Mouse (Mus musculus) heart, embryonic 15.5 days (tissue): ENCODE data around the gene Pla2g15. TPM values are rescaled to one million over a fixed set of nuclear protein-coding genes. Genes with fewer than 3 reads are reported as not detected.
A peak's percentile ranks its signal among the peaks of the same experiment; 100 is the strongest.

Experiments
- ATAC-seq: fragments of 200-750 bp; cut with Nextera tagmentation; replicated peaks from 2 replicates; pipeline ENCODE4 v1.8.0; 2017; ENCODE audit warnings: low read depth, moderate TSS enrichment; ENCODE audit not compliant: insufficient number of reproducible peaks, insufficient read depth, low FRiP score
- H3K27ac ChIP-seq: fragments of 300-500 bp; sonication (generic); 2 replicates; pipeline ENCODE4 v1.5.1; 2015; ENCODE audit warnings: mild to moderate bottlenecking, inconsistent platforms
- H3K27me3 ChIP-seq: fragments of 300-500 bp; sonication (generic); 2 replicates; pipeline ENCODE4 v1.6.1; 2015; ENCODE audit warnings: inconsistent platforms
- H3K36me3 ChIP-seq: fragments of 300-500 bp; sonication (generic); 2 replicates; pipeline ENCODE4 v1.6.1; 2015; ENCODE audit warnings: mild to moderate bottlenecking, inconsistent platforms
- H3K4me1 ChIP-seq: fragments of 300-500 bp; sonication (generic); replicated peaks from 2 replicates; pipeline ENCODE4 v1.6.1; 2015; ENCODE audit warnings: inconsistent platforms
- H3K4me2 ChIP-seq: fragments of 300-500 bp; sonication (generic); 2 replicates; pipeline ENCODE4 v1.6.1; 2015; ENCODE audit warnings: inconsistent platforms, mild to moderate bottlenecking, moderate library complexity
- H3K4me3 ChIP-seq: fragments of 300-500 bp; sonication (generic); 2 replicates; pipeline ENCODE4 v1.5.1; 2015; ENCODE audit warnings: mild to moderate bottlenecking, inconsistent platforms
- H3K9ac ChIP-seq: fragments of 300-500 bp; sonication (generic); 2 replicates; pipeline ENCODE4 v1.6.1; 2015; ENCODE audit warnings: mild to moderate bottlenecking, inconsistent platforms
- H3K9me3 ChIP-seq: fragments of 300-500 bp; sonication (generic); replicated peaks from 2 replicates; pipeline ENCODE4 v1.6.1; 2016; ENCODE audit warnings: inconsistent platforms
- WGBS: fragments of 180-500 bp; shearing (Covaris S2); methylation state at CpG from one replicate; pipeline ENCODE4 v1.1.7; 2015; ENCODE audit warnings: mixed read lengths; 5-methylcytosine and 5-hydroxymethylcytosine counted together
- polyA plus RNA-seq: library from polyadenylated mRNA; unstranded; fragments of >200 nt; fragmentation: Nextera tagmentation; extraction: Ambion mirVana; gene quantifications from 2 replicates; pipeline ENCODE4 v1.2.1, GENCODE M21; 2015

The Pla2g15 gene
- polyA plus RNA-seq, 1 experiment from 2014 or later, result 7.0 TPM

- peak overlapping the region; percentile 93 for H3K27ac ChIP-seq
- no peaks in the 10 kb centered on the region for H3K9me3 ChIP-seq
- H3K4me2 ChIP-seq, result peak overlapping the region; percentile 71
- peak overlapping the region; percentile 84 for H3K4me3 ChIP-seq
- under 1% methylated on average over 35 of the region's 35 CpGs for WGBS
- H3K27me3 ChIP-seq, result no peaks in the 10 kb centered on the region
- peak overlapping the region; percentile 86 for H3K9ac ChIP-seq
- peaks cover 14% of the 10 kb centered on the region for H3K4me1 ChIP-seq
- ATAC-seq, result peak; percentile 56
- H3K36me3 ChIP-seq, result peaks cover 36% of the 10 kb centered on the region
Observed at GRCm38 (mm10) chr8:106210035-106210731, 60.0 kb downstream of the Pla2g15 start.

- Histone ChIP-seq H3K36me3 (peaks cover 35% of the 10 kb centered on the region), H3K27ac (peak within 1 kb of the TSS; percentile 93), H3K4me3 (peak within 1 kb of the TSS; percentile 84), H3K9ac (peak within 1 kb of the TSS; percentile 86), H3K4me1 (peaks cover 14% of the 10 kb centered on the region), H3K9me3 (no peaks in the 10 kb centered on the region), H3K27me3 (no peaks in the 10 kb centered on the region), H3K4me2 (peak within 1 kb of the TSS; percentile 71)
- peak; percentile 99 for ATAC-seq
- WGBS, result under 1% methylated on average over 52 of the region's 52 CpGs
Observed at GRCm38 (mm10) chr8:106210821-106211345, 60.7 kb downstream of the Pla2g15 start, which contains the start of the genes Slc7a6os and Prmt7. Gene Slc7a6os, minus strand, starts transcription at chr8:106210935. Gene Prmt7, plus strand, starts transcription at chr8:106210936.

- Histone ChIP-seq H3K4me1 (peaks cover 14% of the 10 kb centered on the region), H3K4me2 (peak overlapping the region; percentile 71), H3K27ac (peak overlapping the region; percentile 93), H3K36me3 (peaks cover 35% of the 10 kb centered on the region), H3K9ac (peak overlapping the region; percentile 86), H3K27me3 (no peaks in the 10 kb centered on the region), H3K9me3 (no peaks in the 10 kb centered on the region), H3K4me3 (peak overlapping the region; percentile 84)
- WGBS, result 3% methylated on average over 13 of the region's 13 CpGs
- ATAC-seq, result no peak
Observed at GRCm38 (mm10) chr8:106211421-106211820, 61.2 kb downstream of the Pla2g15 start.

- 88% methylated on average over 3 of the region's 3 CpGs for WGBS
- peaks cover 14% of the 10 kb centered on the region for H3K4me1 ChIP-seq
- no peak for ATAC-seq
- H3K4me3 ChIP-seq, result no peak overlapping the region
- no peaks in the 10 kb centered on the region for H3K9me3 ChIP-seq
- no peaks in the 10 kb centered on the region for H3K27me3 ChIP-seq
- no peak overlapping the region for H3K4me2 ChIP-seq
- H3K27ac ChIP-seq, result no peak overlapping the region
- H3K9ac ChIP-seq, result no peak overlapping the region
- peaks cover 43% of the 10 kb centered on the region for H3K36me3 ChIP-seq
Observed at GRCm38 (mm10) chr8:106213959-106214358, 63.8 kb downstream of the Pla2g15 start.

Other genes with a start within 250 kb of the Pla2g15 start
- gene Pskh1, start 250.0 kb upstream of the Pla2g15 start, polyA plus RNA-seq, result 19.5 and 25.8 TPM in 2 replicates
- gene Ctrl, start 216.5 kb upstream of the Pla2g15 start, polyA plus RNA-seq, result 0.84 and 0.85 TPM in 2 replicates
- gene Psmb10, start 212.0 kb upstream of the Pla2g15 start, polyA plus RNA-seq, result 59.4 and 93.4 TPM in 2 replicates
- gene Lcat, start 207.0 kb upstream of the Pla2g15 start, polyA plus RNA-seq, result 1.3 and 1.7 TPM in 2 replicates
- gene Slc12a4, start 184.3 kb upstream of the Pla2g15 start, polyA plus RNA-seq, result 34.1 and 44.5 TPM in 2 replicates
- gene Dpep3, start 171.0 kb upstream of the Pla2g15 start, polyA plus RNA-seq, result not detected in 2 replicates
- 12.5 and 15.0 TPM in 2 replicates for gene Dus2, start 159.1 kb upstream of the Pla2g15 start, polyA plus RNA-seq
- gene Dpep2nb, start 144.4 kb upstream of the Pla2g15 start, polyA plus RNA-seq, result 0.29 TPM in 1 of 2 replicates, not detected in the other
- 10.6 and 11.6 TPM in 2 replicates for gene Ddx28, start 138.5 kb upstream of the Pla2g15 start, polyA plus RNA-seq
- gene Nfatc3, start 91.6 kb upstream of the Pla2g15 start, polyA plus RNA-seq, result 3.4 and 4.9 TPM in 2 replicates
- gene Esrp2, start 13.4 kb upstream of the Pla2g15 start, polyA plus RNA-seq, result 1.5 and 6.1 TPM in 2 replicates
- gene Slc7a6, start 18.5 kb downstream of the Pla2g15 start, polyA plus RNA-seq, result 29.6 and 33.3 TPM in 2 replicates
- 19.5 and 22.2 TPM in 2 replicates for gene Slc7a6os, start 60.5 kb downstream of the Pla2g15 start, polyA plus RNA-seq
- gene Prmt7, start 60.5 kb downstream of the Pla2g15 start, polyA plus RNA-seq, result 28.0 and 37.4 TPM in 2 replicates
- gene Smpd3, start 187.6 kb downstream of the Pla2g15 start, polyA plus RNA-seq, result 2.5 and 3.6 TPM in 2 replicates